Mouse (Mus musculus): ENCODE data around the gene Tmed4.

GRCm38 (mm10) chr11:6256490-6257072 lies 18.1 kb downstream of the Tmed4 start:
- TF ChIP-seq CTCF (IDR thresholded peaks at IDR 0.05; ENCODE audit: low read depth), result no peak
- TF ChIP-seq EP300 (IDR thresholded peaks at IDR 0.05; ENCODE audit: low read depth), result no peak
